Mouse (Mus musculus) spleen, postnatal 4 days (tissue): ENCODE results near the gene Mcm8.

Experiments
- DNase-seq, 2 experiments: peaks; one replicate each; pipeline ENCODE4 v3.0.0; 2022; ENCODE audit warnings: low spot score in 2 of 2

Mcm8 gene

DNA sequence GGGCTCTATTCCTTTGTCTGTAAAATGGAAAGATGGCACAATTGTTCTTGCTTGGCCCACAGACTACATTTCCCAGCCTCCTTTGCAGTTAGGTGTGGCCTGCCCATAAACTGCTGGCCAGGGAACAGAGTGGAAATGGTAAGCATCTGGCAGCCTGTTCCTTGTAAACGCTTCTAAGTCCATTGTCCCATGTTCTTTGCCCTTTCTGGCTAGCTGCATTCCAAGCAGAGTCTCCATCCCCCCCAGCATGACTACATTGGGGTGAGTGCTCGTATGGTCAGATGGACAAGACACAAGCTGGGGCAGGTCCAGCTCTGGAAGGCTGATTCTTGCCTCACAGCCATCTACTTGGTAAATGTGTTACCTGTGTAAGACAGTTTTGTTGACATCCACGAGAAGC is 55.7 kb downstream of the Mcm8 start:
- no peak for DNase-seq

DNA sequence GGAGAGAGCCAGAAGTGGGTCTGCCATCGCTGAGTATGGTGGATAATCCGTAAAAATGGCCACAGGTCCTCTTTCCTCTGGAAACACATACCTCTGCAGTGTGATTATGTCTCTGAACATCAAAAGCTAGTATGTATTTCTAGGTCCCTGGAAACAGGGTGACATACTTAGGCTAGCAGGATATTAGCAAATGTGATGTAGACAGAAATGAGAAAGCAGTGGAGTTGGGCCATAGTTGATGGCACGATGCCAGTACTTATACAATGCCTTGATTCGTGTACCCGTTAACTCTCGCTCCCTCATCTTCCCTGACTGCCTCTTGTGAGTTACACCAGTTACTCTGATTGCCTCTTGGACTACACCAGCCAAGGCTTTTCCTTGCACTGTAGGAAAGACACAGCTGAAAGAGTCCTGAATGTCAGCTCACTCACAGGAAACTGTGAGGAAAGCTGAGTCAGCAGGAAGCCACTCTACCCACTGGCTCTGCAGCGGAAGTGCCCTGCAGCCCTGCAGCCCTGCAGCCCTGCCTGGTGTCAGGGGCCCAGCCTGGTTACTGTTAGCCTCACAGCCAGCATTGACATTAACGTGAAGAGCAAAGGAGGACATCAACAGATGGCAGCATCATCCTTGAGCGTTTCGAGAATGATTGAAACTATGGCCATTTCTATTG is 57.9 kb downstream of the Mcm8 start:
- no peak for DNase-seq

DNA sequence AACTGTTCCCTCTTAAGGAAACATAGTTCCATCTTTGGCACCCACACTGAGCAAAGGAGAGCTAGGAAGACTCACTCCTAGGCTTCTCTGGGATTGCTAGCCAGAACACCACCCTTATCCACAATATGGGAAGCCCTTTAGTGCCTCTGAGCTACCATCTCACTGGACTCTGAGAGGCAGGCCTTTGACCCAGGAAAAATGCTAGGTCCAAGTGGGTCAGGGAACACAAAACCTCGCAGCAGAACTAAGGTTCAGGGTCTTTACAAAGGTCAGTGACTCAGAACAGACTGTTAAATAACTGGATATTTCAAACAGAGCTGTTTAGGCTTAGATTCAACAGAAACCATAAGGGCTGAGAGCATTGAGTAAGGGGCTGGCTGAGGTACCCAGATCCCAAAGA is 61.0 kb downstream of the Mcm8 start:
- no peak for DNase-seq

DNA sequence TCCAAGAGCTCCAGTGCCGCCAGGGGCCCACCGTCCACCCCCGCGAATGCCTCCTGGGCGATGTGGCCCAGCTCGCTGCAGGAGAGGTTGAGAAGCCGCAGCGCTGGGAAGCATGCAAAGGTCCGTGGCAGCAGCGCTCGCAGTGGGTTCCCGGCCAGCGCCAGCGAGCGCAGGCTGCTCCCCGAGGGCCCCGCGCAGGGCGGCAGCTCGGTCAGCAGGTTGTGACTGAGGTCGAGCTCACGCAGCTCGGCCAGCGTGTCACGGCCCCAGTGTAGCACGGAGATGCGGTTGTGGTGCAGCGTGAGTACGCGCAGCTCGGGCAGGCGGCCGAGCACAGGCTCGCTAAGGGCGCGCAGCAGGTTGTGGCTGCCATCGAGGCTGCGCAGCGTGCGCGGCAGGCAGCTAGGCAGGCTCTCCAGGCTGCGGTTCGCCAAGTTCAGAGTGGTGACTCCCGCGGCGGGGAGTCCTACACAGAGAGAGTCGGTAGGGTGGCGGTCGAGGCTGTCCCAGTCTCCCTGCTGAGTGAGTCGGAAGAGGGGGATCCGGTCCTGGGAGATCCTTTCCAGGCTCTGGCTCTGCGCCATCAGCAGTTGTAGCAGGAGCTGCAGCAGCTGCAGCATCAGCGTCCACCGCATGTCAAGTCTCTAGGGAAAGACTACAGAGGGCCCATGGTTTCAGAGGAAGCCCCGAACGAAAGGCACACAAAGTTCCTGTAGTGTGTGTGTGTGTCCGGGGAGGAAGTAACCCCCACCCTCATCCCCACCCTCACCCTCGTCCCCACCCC is 63.5 kb downstream of the Mcm8 start:
- peak in 1 of 2 experiments; percentile 62 for DNase-seq

DNA sequence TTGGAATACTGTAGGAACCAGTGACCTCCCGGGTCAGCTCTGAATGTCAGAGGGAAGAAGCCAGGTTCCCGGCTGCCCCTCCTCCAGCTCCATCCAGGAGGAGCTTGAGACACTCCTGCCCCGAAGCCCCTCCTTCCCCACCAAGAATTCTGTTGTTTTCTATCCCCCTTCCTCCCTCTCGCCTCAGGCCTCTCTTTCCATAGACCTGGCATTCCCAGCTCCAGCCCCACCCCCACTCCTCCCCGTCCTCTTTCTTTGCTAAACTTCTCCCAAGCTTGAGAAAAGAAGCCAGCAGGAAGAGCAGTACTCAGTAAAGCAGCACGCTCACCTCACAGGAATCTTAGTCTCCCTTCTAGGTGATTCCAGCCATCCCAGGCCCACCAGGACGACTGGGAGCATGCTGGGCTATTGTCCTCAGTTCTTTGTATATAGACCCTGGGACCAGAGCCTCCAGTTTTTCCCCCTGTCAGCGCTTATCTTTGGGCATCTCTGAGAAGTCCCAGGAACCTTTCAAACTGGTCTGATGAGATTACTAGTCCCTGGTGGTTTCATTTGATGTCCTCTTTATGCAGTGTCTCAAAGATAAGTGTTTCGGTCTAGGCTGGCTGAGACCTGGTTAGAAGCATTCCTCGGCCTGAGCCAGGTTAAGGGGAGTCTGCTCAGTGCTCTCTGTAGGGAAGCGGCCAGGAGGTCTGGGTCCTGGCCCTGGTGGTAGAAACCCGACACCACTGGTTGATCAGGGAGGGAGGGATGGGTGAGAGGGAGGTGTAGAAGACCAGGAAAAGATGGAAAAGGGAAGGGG is 65.1 kb downstream of the Mcm8 start, which contains the start of gene Lrrn4:
Gene Lrrn4, minus strand, starts transcription at position 48 of the 802 bp plus-strand sequence.
- no peak for DNase-seq

DNA sequence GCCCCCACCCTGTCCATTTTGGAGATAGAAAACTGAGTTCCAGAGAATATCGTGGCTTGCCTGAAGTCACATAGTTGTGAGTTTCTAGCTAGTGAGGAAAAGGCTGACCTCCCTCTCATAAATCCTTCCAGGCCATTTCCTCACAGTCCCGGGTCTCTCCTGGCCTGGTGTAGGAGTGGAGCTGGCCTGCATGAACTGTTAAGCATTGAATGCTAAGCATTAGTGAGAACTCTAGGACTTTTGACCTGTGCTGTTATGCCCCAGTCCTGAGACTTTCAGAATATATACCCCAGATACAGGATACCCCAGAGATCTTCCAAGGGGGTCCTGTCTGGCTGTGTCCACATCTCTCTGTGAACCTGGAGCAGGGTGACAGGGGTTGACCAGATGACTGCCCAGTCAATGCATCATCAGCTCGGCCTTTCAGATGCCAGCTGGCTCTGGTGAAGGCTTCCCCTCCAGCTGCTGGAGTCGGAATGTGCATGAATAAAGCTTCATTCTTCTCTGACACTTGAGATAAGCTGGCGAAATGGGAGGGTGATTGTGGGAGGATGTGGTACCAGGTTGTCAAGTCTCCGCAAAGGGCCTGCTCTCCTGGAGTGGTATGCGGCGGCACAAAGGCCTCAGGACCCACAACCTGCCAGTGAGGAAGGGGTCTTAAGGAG is 68.5 kb downstream of the Mcm8 start:
- no peak for DNase-seq

DNA sequence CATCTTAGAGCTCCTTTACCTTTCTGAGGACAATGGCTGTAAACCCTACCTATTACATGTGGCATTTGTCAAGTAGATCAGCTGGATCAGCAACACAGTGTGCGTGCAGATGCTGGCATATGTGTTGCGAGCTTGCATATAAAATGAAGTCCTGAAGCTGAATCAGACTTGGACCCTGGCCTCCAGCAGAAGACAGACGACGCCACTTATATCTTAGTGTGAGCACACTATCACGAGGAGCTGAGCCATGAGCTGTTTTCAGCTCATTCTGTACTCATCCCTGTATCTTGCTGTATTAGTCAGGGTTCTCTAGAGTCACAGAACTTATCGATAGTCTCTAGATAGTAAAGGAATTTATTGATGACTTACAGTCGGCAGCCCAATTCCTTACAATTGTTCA is 69.4 kb downstream of the Mcm8 start:
- DNase-seq, result no peak
